Mouse (Mus musculus) kidney, adult 2 months (tissue): Measurements from ENCODE around the gene Alg5.

Experiments
- CTCF ChIP-seq: fragments of 200-500 bp; conservative IDR thresholded peaks from 2 replicates; pipeline ENCODE4 v1.5.1; 2011; ENCODE audit warnings: low read depth, mild to moderate bottlenecking, control low read depth, low read length, moderate library complexity, mixed read lengths; ENCODE audit not compliant: insufficient read depth, insufficient read length
- POLR2A ChIP-seq: fragments of 200-500 bp; IDR thresholded peaks from one replicate; pipeline ENCODE4 v1.6.1; 2011; ENCODE audit warnings: low read depth, low read length, control low read depth

GRCm38 (mm10) chr3:54717348-54717747, 18.0 kb upstream of the Alg5 start:
- TF ChIP-seq CTCF = no peak
- no peak for TF ChIP-seq POLR2A
